Mouse (Mus musculus): ENCODE measurements around the gene Lims1. TPM values are rescaled to one million over a fixed set of nuclear protein-coding genes. Genes with fewer than 3 reads are reported as not detected.

Lims1 gene
- polyA plus RNA-seq, 1 experiment from 2014 or later, result 79.8 TPM

- peak; percentile 59 for ATAC-seq
These were observed 70.1 kb downstream of the Lims1 start for GRCm38 (mm10) chr10:58393026-58394014.

DNA sequence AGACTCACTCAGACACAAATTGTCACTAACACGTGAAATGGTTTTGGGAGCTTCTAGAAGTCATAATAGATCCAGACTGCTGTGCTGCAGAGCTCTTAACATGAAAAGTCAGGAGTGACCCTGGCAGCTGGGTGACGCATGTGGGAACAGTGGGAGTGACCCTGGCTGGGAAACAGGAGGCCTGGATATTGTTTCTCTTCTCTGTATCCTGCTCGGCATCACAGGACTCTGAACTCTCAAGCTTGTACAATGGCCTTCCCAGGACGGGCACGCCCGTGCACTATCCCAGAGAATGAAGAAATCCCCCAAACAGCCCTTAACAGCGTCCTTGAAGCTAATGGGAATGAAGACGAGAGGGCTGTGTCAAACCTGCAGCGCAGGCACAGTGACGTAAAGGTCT, 70.9 kb downstream of the Lims1 start:
- peak overlapping the region; percentile 46 for H3K4me2 ChIP-seq (replicated peaks; ENCODE audit: low read depth)
- peaks cover 6% of the 10 kb centered on the region; the same call in 1 of the 2 replicates for H3K4me1 ChIP-seq (replicated peaks; ENCODE audit: control insufficient read depth, insufficient read depth, low read length)
- 0 out of 2 replicates have a peak overlapping the region, but pooled peaks have one; percentile 51 for H3K27ac ChIP-seq (ENCODE audit: low read depth, low read length)
- no peaks in the 10 kb centered on the region for H3K27me3 ChIP-seq (replicated peaks; ENCODE audit: control insufficient read depth, insufficient read depth, low read length)
- no peaks in the 10 kb centered on the region for H3K9me3 ChIP-seq (ENCODE audit: control insufficient read depth)
- ATAC-seq, result peak; percentile 92
- 0 out of 2 replicates have a peak overlapping the region, but pooled peaks have one; percentile 11 for H3K4me3 ChIP-seq (ENCODE audit: low read depth, low read length)
- H3K36me3 ChIP-seq (ENCODE audit: control insufficient read depth, insufficient read depth), result peaks cover 4% of the 10 kb centered on the region; the same call in 1 of the 2 replicates
- H3K9ac ChIP-seq (ENCODE audit: low read depth, low read length), result no peak overlapping the region
- no peak for TF ChIP-seq CTCF (IDR thresholded peaks at IDR 0.05; ENCODE audit: low read depth)
- 24% methylated on average over 10 of the region's 10 CpGs for WGBS

More at GRCm38 (mm10) chr10:58393026-58394014, 70.1 kb downstream of the Lims1 start:
- peaks cover 6% of the 10 kb centered on the region; the same call in 1 of the 2 replicates for H3K4me1 ChIP-seq (replicated peaks; ENCODE audit: control insufficient read depth, insufficient read depth, low read length)
- H3K27ac ChIP-seq (ENCODE audit: low read depth, low read length), result peak overlapping the region; percentile 51; the same call in 1 of the 2 replicates
- H3K27me3 ChIP-seq (replicated peaks; ENCODE audit: control insufficient read depth, insufficient read depth, low read length), result no peaks in the 10 kb centered on the region
- WGBS, result 43% methylated on average over 7 of the region's 7 CpGs
- H3K4me2 ChIP-seq (replicated peaks; ENCODE audit: low read depth), result peak overlapping the region; percentile 21
- H3K36me3 ChIP-seq (ENCODE audit: control insufficient read depth, insufficient read depth), result 0 out of 2 replicates have a peak, but pooled peaks cover 1% of the 10 kb centered on the region
- H3K4me3 ChIP-seq (ENCODE audit: low read depth, low read length), result no peak overlapping the region
- no peak overlapping the region for H3K9ac ChIP-seq (ENCODE audit: low read depth, low read length)
- H3K9me3 ChIP-seq (ENCODE audit: control insufficient read depth), result no peaks in the 10 kb centered on the region
- TF ChIP-seq CTCF (IDR thresholded peaks at IDR 0.05; ENCODE audit: low read depth), result no peak

DNA sequence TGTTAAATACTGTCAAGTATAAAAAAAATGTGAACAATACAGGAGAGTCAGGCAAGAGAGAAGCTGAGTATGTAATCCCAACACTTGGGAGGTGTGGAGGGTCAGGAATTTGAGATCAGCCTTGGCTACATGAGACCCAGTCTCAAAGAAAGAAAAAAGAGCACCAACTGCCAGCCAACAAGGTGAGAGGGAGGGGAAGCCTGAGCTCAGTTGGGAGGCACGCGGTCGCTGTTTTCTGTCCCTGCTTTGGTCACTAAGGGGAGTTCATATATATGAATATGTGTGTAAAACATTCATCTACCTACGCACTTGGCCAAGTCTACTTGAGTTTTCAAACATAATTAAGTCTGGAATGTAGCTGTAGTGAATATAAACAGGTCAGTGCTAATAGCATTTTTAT, 72.0 kb downstream of the Lims1 start:
- Histone ChIP-seq H3K4me2 (replicated peaks; ENCODE audit: low read depth) (no peak overlapping the region), H3K4me1 (replicated peaks; ENCODE audit: control insufficient read depth, insufficient read depth, low read length) (peaks cover 6% of the 10 kb centered on the region; the same call in 1 of the 2 replicates), H3K9ac (ENCODE audit: low read depth, low read length) (no peak overlapping the region), H3K9me3 (ENCODE audit: control insufficient read depth) (no peaks in the 10 kb centered on the region), H3K4me3 (ENCODE audit: low read depth, low read length) (no peak overlapping the region), H3K36me3 (ENCODE audit: control insufficient read depth, insufficient read depth) (peaks cover 9% of the 10 kb centered on the region), H3K27me3 (replicated peaks; ENCODE audit: control insufficient read depth, insufficient read depth, low read length) (no peaks in the 10 kb centered on the region), H3K27ac (ENCODE audit: low read depth, low read length) (no peak overlapping the region)
- TF ChIP-seq CTCF (IDR thresholded peaks at IDR 0.05; ENCODE audit: low read depth), result no peak
- ATAC-seq, result no peak
- WGBS, result 90% methylated on average over 4 of the region's 4 CpGs

- Histone ChIP-seq H3K9me3 (ENCODE audit: control insufficient read depth) (no peaks in the 10 kb centered on the region), H3K36me3 (ENCODE audit: control insufficient read depth, insufficient read depth) (peaks cover 9% of the 10 kb centered on the region), H3K4me3 (ENCODE audit: low read depth, low read length) (no peak overlapping the region), H3K4me1 (replicated peaks; ENCODE audit: control insufficient read depth, insufficient read depth, low read length) (peaks cover 6% of the 10 kb centered on the region; the same call in 1 of the 2 replicates), H3K27me3 (replicated peaks; ENCODE audit: control insufficient read depth, insufficient read depth, low read length) (no peaks in the 10 kb centered on the region), H3K9ac (ENCODE audit: low read depth, low read length) (no peak overlapping the region), H3K27ac (ENCODE audit: low read depth, low read length) (no peak overlapping the region), H3K4me2 (replicated peaks; ENCODE audit: low read depth) (no peak overlapping the region)
- TF ChIP-seq CTCF (IDR thresholded peaks at IDR 0.05; ENCODE audit: low read depth), result no peak
- no peak for ATAC-seq
- WGBS, result 78% methylated on average over 2 of the region's 2 CpGs
These were observed 72.5 kb downstream of the Lims1 start for GRCm38 (mm10) chr10:58395723-58396122.

DNA sequence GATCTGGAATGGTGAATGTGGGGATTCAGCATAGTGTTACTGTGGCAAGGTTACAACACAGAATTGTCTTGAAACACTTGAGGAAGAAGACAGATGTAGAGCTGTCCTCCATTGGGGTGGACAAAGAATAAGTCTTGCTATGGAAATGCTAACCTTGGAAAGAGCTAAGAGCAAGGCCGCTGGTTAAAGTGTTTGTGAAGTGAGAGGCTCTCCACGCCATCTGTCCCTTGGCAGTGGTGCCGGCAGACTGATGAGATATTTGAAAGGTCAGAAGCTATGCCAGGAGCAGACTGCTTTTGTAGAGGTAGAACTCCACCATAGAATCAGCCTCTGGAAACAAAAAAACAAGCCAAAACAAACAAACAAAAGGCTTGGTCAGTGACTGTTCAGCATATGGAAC, 73.3 kb downstream of the Lims1 start:
- Histone ChIP-seq H3K4me1 (replicated peaks; ENCODE audit: control insufficient read depth, insufficient read depth, low read length) (peaks cover 6% of the 10 kb centered on the region; the same call in 1 of the 2 replicates), H3K9me3 (ENCODE audit: control insufficient read depth) (no peaks in the 10 kb centered on the region), H3K27me3 (replicated peaks; ENCODE audit: control insufficient read depth, insufficient read depth, low read length) (no peaks in the 10 kb centered on the region), H3K36me3 (ENCODE audit: control insufficient read depth, insufficient read depth) (peaks cover 17% of the 10 kb centered on the region), H3K27ac (ENCODE audit: low read depth, low read length) (no peak overlapping the region; the same call in 1 of the 2 replicates), H3K9ac (ENCODE audit: low read depth, low read length) (no peak overlapping the region), H3K4me2 (replicated peaks; ENCODE audit: low read depth) (no peak overlapping the region), H3K4me3 (ENCODE audit: low read depth, low read length) (no peak overlapping the region)
- 75% methylated on average over 3 of the region's 3 CpGs for WGBS
- TF ChIP-seq CTCF (IDR thresholded peaks at IDR 0.05; ENCODE audit: low read depth), result no peak
- ATAC-seq, result no peak

- WGBS, result 93% methylated on average over 8 of the region's 8 CpGs
- Histone ChIP-seq H3K27ac (ENCODE audit: low read depth, low read length) (no peak overlapping the region), H3K27me3 (replicated peaks; ENCODE audit: control insufficient read depth, insufficient read depth, low read length) (no peaks in the 10 kb centered on the region), H3K4me1 (replicated peaks; ENCODE audit: control insufficient read depth, insufficient read depth, low read length) (peaks cover 3% of the 10 kb centered on the region; the same call in 1 of the 2 replicates), H3K9me3 (ENCODE audit: control insufficient read depth) (no peaks in the 10 kb centered on the region), H3K4me2 (replicated peaks; ENCODE audit: low read depth) (no peak overlapping the region), H3K36me3 (ENCODE audit: control insufficient read depth, insufficient read depth) (peaks cover 20% of the 10 kb centered on the region), H3K4me3 (ENCODE audit: low read depth, low read length) (no peak overlapping the region), H3K9ac (ENCODE audit: low read depth, low read length) (no peak overlapping the region)
- no peak for ATAC-seq
- no peak for TF ChIP-seq CTCF (IDR thresholded peaks at IDR 0.05; ENCODE audit: low read depth)
These were observed 75.7 kb downstream of the Lims1 start for GRCm38 (mm10) chr10:58398941-58399340.

All from intestine, postnatal 0 days (tissue).